Comparison of ENCODE assay signal across 9 mouse cellular contexts in genomic region chr3:52100926-52101325, GRCm38 (mm10). TPM values are rescaled to one million over a fixed set of nuclear protein-coding genes. Genes with fewer than 3 reads are reported as not detected.
DNase-seq lines count a peak whose midpoint lies in the region; ATAC-seq and TF ChIP-seq lines count a peak whose summit lies in the region.
"Had no signal": no experiment of that assay in that cellular context is flagged by ENCODE, and none has a peak within 500 bp of the region (broad histone marks: within the 10 kb centered on the region; RNA-seq: fewer than 3 reads in every experiment).

No protein-coding gene starts in this region.

- H3K27ac ChIP-seq in layer of hippocampus, adult 2 months = peak overlapping the region; percentile 89
- peak overlapping the region; percentile 98 for H3K27ac ChIP-seq in forebrain, embryonic 10.5 days
- peak overlapping the region; percentile 99; the same call in 1 of the 2 replicates for H3K27ac ChIP-seq in intestine, embryonic 14.5 days (ENCODE audit: low read depth)
- peak overlapping the region; percentile 97; the same call in 1 of the 2 replicates for H3K27ac ChIP-seq in midbrain, embryonic 16.5 days (ENCODE audit: low read length)

- no peaks in the 10 kb centered on the region for H3K27me3 ChIP-seq in forebrain, embryonic 10.5 days (ENCODE audit: poor library complexity, severe bottlenecking)
- H3K27me3 ChIP-seq in intestine, embryonic 14.5 days (replicated peaks; ENCODE audit: control insufficient read depth, insufficient read depth, low read length) = no peaks in the 10 kb centered on the region
- no peaks in the 10 kb centered on the region for H3K27me3 ChIP-seq in midbrain, embryonic 16.5 days (ENCODE audit: control insufficient read depth, insufficient read depth, low read depth, low read length)

- peak overlapping the region; percentile 79 for H3K4me2 ChIP-seq in intestine, embryonic 14.5 days (ENCODE audit: low read length)
- H3K4me2 ChIP-seq in midbrain, embryonic 16.5 days (ENCODE audit: low read length) = peak overlapping the region; percentile 89

- H3K36me3 ChIP-seq in forebrain, embryonic 10.5 days (replicated peaks) = peaks cover 18% of the 10 kb centered on the region
- no peaks in the 10 kb centered on the region for H3K36me3 ChIP-seq in intestine, embryonic 14.5 days (ENCODE audit: control insufficient read depth, insufficient read depth, low read length)
- H3K36me3 ChIP-seq in midbrain, embryonic 16.5 days (ENCODE audit: control insufficient read depth, insufficient read depth, low read length) = no peaks in the 10 kb centered on the region

- 55% methylated on average over 9 of the region's 9 CpGs for WGBS in forebrain, embryonic 10.5 days
- 36% methylated on average over 9 of the region's 9 CpGs for WGBS in intestine, embryonic 14.5 days
- WGBS in midbrain, embryonic 16.5 days = 25% methylated on average over 9 of the region's 9 CpGs

- peak in 1 of 2 experiments; percentile 26 for DNase-seq in layer of hippocampus, adult 2 months (ENCODE audit: low spot score in 2 of 2)
- DNase-seq in layer of hippocampus, adult 8-10 months (ENCODE audit: low spot score in 2 of 2) = no peak
- DNase-seq in forebrain, embryonic 10.5 days (ENCODE audit: extremely low spot score, low spot score) = no peak
- no peak for DNase-seq in intestine, embryonic 14.5 days (ENCODE audit: low spot score)
- DNase-seq in urinary bladder, postnatal 25 days (ENCODE audit: low spot score) = no peak
- DNase-seq in spleen, postnatal 10 days (ENCODE audit: low spot score in 2 of 2) = no peak
- no peak for DNase-seq in urinary bladder, adult 18-20 months (ENCODE audit: low spot score in 2 of 2)
- DNase-seq: layer of hippocampus, postnatal 36 days had no signal

- H3K4me1 ChIP-seq in forebrain, embryonic 10.5 days = peaks cover 51% of the 10 kb centered on the region
- peaks cover 13% of the 10 kb centered on the region; the same call in 1 of the 2 replicates for H3K4me1 ChIP-seq in intestine, embryonic 14.5 days (replicated peaks; ENCODE audit: control insufficient read depth, insufficient read depth, low read length)
- H3K4me1 ChIP-seq in midbrain, embryonic 16.5 days (ENCODE audit: control insufficient read depth, insufficient read depth, low read length) = peaks cover 7% of the 10 kb centered on the region

- no peak for TF ChIP-seq CTCF in layer of hippocampus, adult 2 months (conservative IDR thresholded peaks at IDR 0.05)

- H3K4me3 ChIP-seq in layer of hippocampus, adult 2 months = peak overlapping the region; percentile 87; the same call in 1 of the 2 replicates
- peak overlapping the region; percentile 94 for H3K4me3 ChIP-seq in forebrain, embryonic 10.5 days
- no peak overlapping the region; the same call in 1 of the 2 replicates for H3K4me3 ChIP-seq in intestine, embryonic 14.5 days (ENCODE audit: low read depth, low read length)
- peak overlapping the region; percentile 64 for H3K4me3 ChIP-seq in midbrain, embryonic 16.5 days (ENCODE audit: low read depth, low read length)

- H3K9ac ChIP-seq in intestine, embryonic 14.5 days (ENCODE audit: low read length) = no peak overlapping the region
- H3K9ac ChIP-seq in midbrain, embryonic 16.5 days (ENCODE audit: low read depth, low read length) = no peak overlapping the region

- peaks cover 5% of the 10 kb centered on the region for H3K9me3 ChIP-seq in forebrain, embryonic 10.5 days
- H3K9me3 ChIP-seq in intestine, embryonic 14.5 days (ENCODE audit: control insufficient read depth, low read length) = 0 out of 2 replicates have a peak, but pooled peaks cover 4% of the 10 kb centered on the region
- no peaks in the 10 kb centered on the region for H3K9me3 ChIP-seq in midbrain, embryonic 16.5 days (replicated peaks; ENCODE audit: control insufficient read depth, low read length, poor library complexity, severe bottlenecking)

- no peak for ATAC-seq in intestine, embryonic 14.5 days (replicated peaks; ENCODE audit: low FRiP score, low TSS enrichment, low read depth)
- no peak for ATAC-seq in midbrain, embryonic 16.5 days

RNA-seq across cellular contexts. Expression of gene Maml3, which starts 4.0 kb away (rescaled TPM):
- 1 to 10 TPM; 8.7 to 9.8 TPM for total RNA-seq in layer of hippocampus, adult 2 months (2021)
- total RNA-seq in layer of hippocampus, adult 8-10 months (2022) = 1 to 10 TPM; 7.0 to 9.3 (median 8.0) TPM
- polyA plus RNA-seq in forebrain, embryonic 10.5 days (2016; fragmentation: Nextera tagmentation; extraction: Ambion mirVana) = 5.6 TPM in 2 replicates
- 6.5 and 7.9 TPM in 2 replicates for polyA plus RNA-seq in intestine, embryonic 14.5 days (2014; fragmentation: Nextera tagmentation; extraction: Ambion mirVana)
- polyA plus RNA-seq in midbrain, embryonic 16.5 days (2015; fragmentation: Nextera tagmentation; extraction: Ambion mirVana) = 5.7 and 6.9 TPM in 2 replicates
